8 mouse cellular contexts compared by ENCODE assay signal in genomic region chr15:98830736-98831683, GRCm38 (mm10). TPM values are rescaled to one million over a fixed set of nuclear protein-coding genes. Genes with fewer than 3 reads are reported as not detected.
A peak's percentile ranks its signal among the peaks of the same experiment; 100 is the strongest.
DNase-seq lines count a peak whose midpoint lies in the region; ATAC-seq and TF ChIP-seq lines count a peak whose summit lies in the region.

Gene Prkag1 (minus strand): TSS chr15:98831521.

- H3K79me2 ChIP-seq in heart, adult 2 months (replicated peaks; ENCODE audit: control insufficient read depth, insufficient read depth, low read length): no peaks in the 10 kb centered on the region

- TF ChIP-seq EP300 in heart, adult 2 months (IDR thresholded peaks at IDR 0.05; ENCODE audit: insufficient read depth, low read depth, low read length): peak; percentile 90

- H3K27me3 ChIP-seq in embryonic facial prominence, embryonic 14.5 days (replicated peaks; ENCODE audit: control insufficient read depth, insufficient read depth, low read length): no peaks in the 10 kb centered on the region
- H3K27me3 ChIP-seq in heart, adult 2 months (ENCODE audit: control insufficient read depth, insufficient read depth, low read length): no peaks in the 10 kb centered on the region
- no peaks in the 10 kb centered on the region for H3K27me3 ChIP-seq in limb, embryonic 13.5 days
- H3K27me3 ChIP-seq in midbrain, embryonic 16.5 days (ENCODE audit: control insufficient read depth, insufficient read depth, low read depth, low read length): no peaks in the 10 kb centered on the region

- DNase-seq in 3T3-L1 (ENCODE audit: low read depth, low spot score): peak; percentile 95
- DNase-seq in adrenal gland, postnatal 4 days (ENCODE audit: low spot score in 2 of 2): peak; percentile 95
- peak; percentile 97 for DNase-seq in embryonic facial prominence, embryonic 14.5 days (ENCODE audit: low spot score)
- DNase-seq in heart, adult 2 months: peak; percentile 98 to 99
- DNase-seq in kidney, adult 8-10 months: peak; percentile 95 to 96
- peak; percentile 93 to 97 for DNase-seq in spleen, postnatal 10 days (ENCODE audit: low spot score in 2 of 2)

- peak; percentile 97 for ATAC-seq in embryonic facial prominence, embryonic 14.5 days (ENCODE audit: low read depth)
- peak; percentile 96 for ATAC-seq in limb, embryonic 13.5 days (ENCODE audit: low FRiP score, low read depth)
- peak; percentile 97 for ATAC-seq in midbrain, embryonic 16.5 days

- H3K27ac ChIP-seq in embryonic facial prominence, embryonic 14.5 days (replicated peaks; ENCODE audit: low read depth, low read length): peak within 1 kb of the TSS; percentile 98
- H3K27ac ChIP-seq in heart, adult 2 months: peak within 1 kb of the TSS; percentile 97
- peak within 1 kb of the TSS; percentile 94 for H3K27ac ChIP-seq in limb, embryonic 13.5 days
- H3K27ac ChIP-seq in midbrain, embryonic 16.5 days (ENCODE audit: low read length): peak within 1 kb of the TSS; percentile 71

- TF ChIP-seq CTCF in heart, adult 2 months (IDR thresholded peaks at IDR 0.05): peak; percentile 83

- TF ChIP-seq POLR2A in heart, adult 2 months (IDR thresholded peaks at IDR 0.05; ENCODE audit: insufficient read depth, low read depth, low read length): peak; percentile 91

- H3K9ac ChIP-seq in embryonic facial prominence, embryonic 14.5 days (ENCODE audit: low read depth, low read length): peak within 1 kb of the TSS; percentile 89
- H3K9ac ChIP-seq in heart, adult 2 months (ENCODE audit: low read depth, low read length): peak within 1 kb of the TSS; percentile 85
- peak within 1 kb of the TSS; percentile 84 for H3K9ac ChIP-seq in limb, embryonic 13.5 days
- H3K9ac ChIP-seq in midbrain, embryonic 16.5 days (ENCODE audit: low read depth, low read length): peak within 1 kb of the TSS; percentile 65

- H3K36me3 ChIP-seq in embryonic facial prominence, embryonic 14.5 days (ENCODE audit: control insufficient read depth, insufficient read depth, low read length): peaks cover 44% of the 10 kb centered on the region
- peaks cover 7% of the 10 kb centered on the region; the same call in 1 of the 2 replicates for H3K36me3 ChIP-seq in heart, adult 2 months (ENCODE audit: control insufficient read depth, insufficient read depth, low read length)
- H3K36me3 ChIP-seq in limb, embryonic 13.5 days: peaks cover 35% of the 10 kb centered on the region
- H3K36me3 ChIP-seq in midbrain, embryonic 16.5 days (ENCODE audit: control insufficient read depth, insufficient read depth, low read length): peaks cover 25% of the 10 kb centered on the region

- peak within 1 kb of the TSS; percentile 65 for H3K4me2 ChIP-seq in embryonic facial prominence, embryonic 14.5 days (ENCODE audit: low read depth, low read length)
- H3K4me2 ChIP-seq in limb, embryonic 13.5 days (replicated peaks): peak within 1 kb of the TSS; percentile 69
- peak within 1 kb of the TSS; percentile 71 for H3K4me2 ChIP-seq in midbrain, embryonic 16.5 days (ENCODE audit: low read length)

- intact Hi-C loops in heart, adult 2 months (cut with DNase I): loop anchor here (2.0 to 5.0 kb wide), 2 partner anchors 40 to 86 kb away; partner anchors contain the start of genes Kmt2d and Lmbr1l

- H3K9me3 ChIP-seq in embryonic facial prominence, embryonic 14.5 days (ENCODE audit: control insufficient read depth, low read length): no peaks in the 10 kb centered on the region
- H3K9me3 ChIP-seq in limb, embryonic 13.5 days: no peaks in the 10 kb centered on the region
- H3K9me3 ChIP-seq in midbrain, embryonic 16.5 days (replicated peaks; ENCODE audit: control insufficient read depth, low read length, poor library complexity, severe bottlenecking): no peaks in the 10 kb centered on the region

- H3K4me3 ChIP-seq in embryonic facial prominence, embryonic 14.5 days (ENCODE audit: low read depth, low read length): peak within 1 kb of the TSS; percentile 77
- H3K4me3 ChIP-seq in heart, adult 2 months: peak within 1 kb of the TSS; percentile 97
- H3K4me3 ChIP-seq in limb, embryonic 13.5 days: peak within 1 kb of the TSS; percentile 76
- peak within 1 kb of the TSS; percentile 60 for H3K4me3 ChIP-seq in midbrain, embryonic 16.5 days (ENCODE audit: low read depth, low read length)

- peaks cover 9% of the 10 kb centered on the region; the same call in 1 of the 2 replicates for H3K4me1 ChIP-seq in embryonic facial prominence, embryonic 14.5 days (ENCODE audit: control insufficient read depth, insufficient read depth, low read length)
- peaks cover 4% of the 10 kb centered on the region for H3K4me1 ChIP-seq in heart, adult 2 months (ENCODE audit: control insufficient read depth, insufficient read depth, low read length)
- H3K4me1 ChIP-seq in limb, embryonic 13.5 days: peaks cover 19% of the 10 kb centered on the region
- peaks cover 16% of the 10 kb centered on the region for H3K4me1 ChIP-seq in midbrain, embryonic 16.5 days (ENCODE audit: control insufficient read depth, insufficient read depth, low read length)

- WGBS in embryonic facial prominence, embryonic 14.5 days: under 1% methylated on average over 46 of the region's 66 CpGs
- WGBS in heart, adult 2 months: under 1% methylated on average over 60 of the region's 66 CpGs
- WGBS in limb, embryonic 13.5 days: under 1% methylated on average over 58 of the region's 66 CpGs
- under 1% methylated on average over 60 of the region's 66 CpGs for WGBS in midbrain, embryonic 16.5 days

RNA-seq across cellular contexts. Expression of gene Prkag1, which starts in this region (rescaled TPM):
- 10 to 100 TPM; 66.4 to 68.2 TPM for total RNA-seq in adrenal gland, postnatal 4 days (2021)
- polyA plus RNA-seq in embryonic facial prominence, embryonic 14.5 days (2014; fragmentation: Nextera tagmentation; extraction: Ambion mirVana): 71.7 and 80.6 TPM in 2 replicates
- total RNA-seq in heart, adult 2 months (2021): 100 to 1,000 TPM; 104 to 114 TPM
- 95.7 and 200 TPM in 2 replicates for polyA plus RNA-seq in heart, adult 2 months (2012; rRNA removed)
- 93.4 and 94.5 TPM in 2 replicates for polyA plus RNA-seq in limb, embryonic 13.5 days (2015; fragmentation: Nextera tagmentation; extraction: Ambion mirVana)
- polyA plus RNA-seq in midbrain, embryonic 16.5 days (2015; fragmentation: Nextera tagmentation; extraction: Ambion mirVana): 72.9 and 73.1 TPM in 2 replicates

Comparison
In these comparisons a context has a peak if more than half of its experiments do, and no peak if none do; other contexts are left out.
1. Peak in every context shown above with its lines: DNase-seq, ATAC-seq, H3K4me3 ChIP-seq and H3K27ac ChIP-seq.